Mouse (Mus musculus): Measurements from ENCODE around the gene Cdc25b.

DNA sequence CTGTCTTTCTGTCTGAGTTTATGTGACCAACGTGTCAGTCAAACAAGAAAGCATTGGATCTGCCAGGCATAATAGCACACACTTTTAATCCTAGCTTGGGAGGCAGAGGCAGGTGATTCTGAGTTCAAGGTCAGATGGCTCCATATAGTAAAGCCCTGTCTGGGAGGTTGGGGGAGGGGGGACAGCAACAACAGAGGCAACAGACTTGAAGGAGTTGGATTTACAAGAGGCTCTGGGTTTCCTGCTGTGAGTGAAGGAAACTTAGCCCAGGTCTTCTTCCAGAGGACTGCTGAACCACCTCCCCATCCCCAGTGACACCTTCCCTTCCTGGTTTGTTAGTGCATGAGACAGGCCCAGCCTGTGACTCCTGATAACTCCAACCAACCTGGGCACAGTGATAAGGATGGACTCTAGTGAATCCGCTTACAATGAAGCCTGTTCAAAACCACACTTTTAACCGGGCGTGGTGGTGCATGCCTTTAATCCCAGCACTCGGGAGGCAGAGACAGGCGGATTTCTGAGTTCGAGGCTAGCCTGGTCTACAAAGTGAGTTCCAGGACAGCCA, 34.5 kb upstream of the Cdc25b start:
- no peak for TF ChIP-seq ZNF384 (IDR thresholded peaks at IDR 0.05; ENCODE audit: low read depth, low read length)
- TF ChIP-seq CHD2 (IDR thresholded peaks at IDR 0.05; ENCODE audit: low read depth, low read length): no peak
- no peak for TF ChIP-seq HCFC1 (IDR thresholded peaks at IDR 0.05; ENCODE audit: borderline replicate concordance, insufficient read depth, low read length)
- TF ChIP-seq ZC3H11A (IDR thresholded peaks at IDR 0.05; ENCODE audit: borderline replicate concordance, low read depth, low read length): no peak
- TF ChIP-seq MAFK (IDR thresholded peaks at IDR 0.05; ENCODE audit: insufficient read depth, low read depth, low read length): no peak

Measured in ES-E14 (cell line).